Mouse (Mus musculus): Measurements from ENCODE around the gene Blvrb. TPM values are rescaled to one million over a fixed set of nuclear protein-coding genes. Genes with fewer than 3 reads are reported as not detected.
A peak's percentile ranks its signal among the peaks of the same experiment; 100 is the strongest.
"Not testable (repeated sequence)": the region's sequence is repeated elsewhere in the genome, so short reads cannot be mapped to it uniquely, and the experiment has no call there.

Gene Blvrb
- polyA plus RNA-seq, 1 experiment from 2014 or later: 84.7 TPM

- ATAC-seq (ENCODE audit: extremely low read depth, insufficient number of reproducible peaks, low FRiP score, low TSS enrichment): peak; percentile 82
- Histone ChIP-seq H3K36me3 (peaks cover 17% of the 10 kb centered on the region), H3K27me3 (replicated peaks) (no peaks in the 10 kb centered on the region), H3K27ac (replicated peaks) (peak within 1 kb of the TSS; percentile 99), H3K4me3 (peak within 1 kb of the TSS; percentile 85), H3K4me2 (peak within 1 kb of the TSS; percentile 71), H3K9ac (peak within 1 kb of the TSS; percentile 95), H3K4me1 (peaks cover 49% of the 10 kb centered on the region), H3K9me3 (no peaks in the 10 kb centered on the region)
- WGBS: under 1% methylated on average over 77 of the region's 80 CpGs
Observed at GRCm38 (mm10) chr7:27486770-27487697, 39.3 kb downstream of the Blvrb start, which contains the start of gene Sertad1. Gene Sertad1 (plus strand): TSS chr7:27486910.

- Histone ChIP-seq H3K4me1 (peaks cover 52% of the 10 kb centered on the region), H3K9me3 (no peaks in the 10 kb centered on the region), H3K4me2 (peak overlapping the region; percentile 71), H3K36me3 (peaks cover 17% of the 10 kb centered on the region), H3K9ac (peak overlapping the region; percentile 95), H3K27me3 (replicated peaks) (no peaks in the 10 kb centered on the region), H3K4me3 (peak overlapping the region; percentile 85), H3K27ac (replicated peaks) (peak overlapping the region; percentile 99)
- ATAC-seq (ENCODE audit: extremely low read depth, insufficient number of reproducible peaks, low FRiP score, low TSS enrichment): no peak
- 3% methylated on average over 13 of the region's 13 CpGs for WGBS
Observed at GRCm38 (mm10) chr7:27487740-27488268, 40.0 kb downstream of the Blvrb start.

GRCm38 (mm10) chr7:27489270-27489869 is 41.6 kb downstream of the Blvrb start:
- Histone ChIP-seq H3K9me3 (no peaks in the 10 kb centered on the region), H3K27ac (replicated peaks) (peak overlapping the region; percentile 98), H3K36me3 (peaks cover 17% of the 10 kb centered on the region), H3K27me3 (replicated peaks) (no peaks in the 10 kb centered on the region), H3K4me2 (peak overlapping the region; percentile 71), H3K9ac (peak overlapping the region; percentile 80; the same call in 1 of the 2 replicates), H3K4me3 (peak overlapping the region; percentile 47), H3K4me1 (peaks cover 57% of the 10 kb centered on the region)
- ATAC-seq (ENCODE audit: extremely low read depth, insufficient number of reproducible peaks, low FRiP score, low TSS enrichment): no peak
- WGBS: 89% methylated on average over 25 of the region's 25 CpGs

GRCm38 (mm10) chr7:27490227-27490542 is 42.4 kb downstream of the Blvrb start:
- H3K27me3 ChIP-seq (replicated peaks): no peaks in the 10 kb centered on the region
- peaks cover 17% of the 10 kb centered on the region for H3K36me3 ChIP-seq
- peaks cover 57% of the 10 kb centered on the region for H3K4me1 ChIP-seq
- H3K9ac ChIP-seq: peak overlapping the region; percentile 80
- H3K4me3 ChIP-seq: peak overlapping the region; percentile 47
- H3K9me3 ChIP-seq: no peaks in the 10 kb centered on the region
- peak overlapping the region; percentile 98 for H3K27ac ChIP-seq (replicated peaks)
- no peak for ATAC-seq (ENCODE audit: extremely low read depth, insufficient number of reproducible peaks, low FRiP score, low TSS enrichment)
- WGBS: 22% methylated on average over 4 of the region's 4 CpGs
- peak overlapping the region; percentile 71 for H3K4me2 ChIP-seq

- peak overlapping the region; percentile 47 for H3K4me3 ChIP-seq
- H3K27ac ChIP-seq (replicated peaks): peak overlapping the region; percentile 98
- peak; percentile 78 for ATAC-seq (ENCODE audit: extremely low read depth, insufficient number of reproducible peaks, low FRiP score, low TSS enrichment)
- H3K4me1 ChIP-seq: peaks cover 53% of the 10 kb centered on the region
- H3K9ac ChIP-seq: peak overlapping the region; percentile 80
- H3K9me3 ChIP-seq: no peaks in the 10 kb centered on the region
- WGBS: under 1% methylated on average over 31 of the region's 33 CpGs
- peaks cover 17% of the 10 kb centered on the region for H3K36me3 ChIP-seq
- peak overlapping the region; percentile 71 for H3K4me2 ChIP-seq
- H3K27me3 ChIP-seq (replicated peaks): no peaks in the 10 kb centered on the region
Observed at GRCm38 (mm10) chr7:27490543-27491329, 43.0 kb downstream of the Blvrb start.

GRCm38 (mm10) chr7:27491856-27492255 is 44.1 kb downstream of the Blvrb start:
- H3K4me2 ChIP-seq: peak overlapping the region; percentile 71
- H3K27ac ChIP-seq (replicated peaks): peak overlapping the region; percentile 98
- H3K4me1 ChIP-seq: peaks cover 53% of the 10 kb centered on the region
- WGBS: 41% methylated on average over 7 of the region's 7 CpGs
- peaks cover 17% of the 10 kb centered on the region for H3K36me3 ChIP-seq
- no peak overlapping the region for H3K4me3 ChIP-seq
- no peaks in the 10 kb centered on the region for H3K9me3 ChIP-seq
- H3K9ac ChIP-seq: peak overlapping the region; percentile 80
- no peak for ATAC-seq (ENCODE audit: extremely low read depth, insufficient number of reproducible peaks, low FRiP score, low TSS enrichment)
- no peaks in the 10 kb centered on the region for H3K27me3 ChIP-seq (replicated peaks)

GRCm38 (mm10) chr7:27493022-27493421 is 45.2 kb downstream of the Blvrb start:
- Histone ChIP-seq H3K4me2 (no peak overlapping the region), H3K27ac (replicated peaks) (no peak overlapping the region), H3K27me3 (replicated peaks) (no peaks in the 10 kb centered on the region), H3K4me3 (no peak overlapping the region), H3K36me3 (peaks cover 17% of the 10 kb centered on the region), H3K9ac (no peak overlapping the region), H3K9me3 (no peaks in the 10 kb centered on the region), H3K4me1 (peaks cover 58% of the 10 kb centered on the region)
- ATAC-seq (ENCODE audit: extremely low read depth, insufficient number of reproducible peaks, low FRiP score, low TSS enrichment): no peak
- 64% methylated on average over 3 of the region's 3 CpGs for WGBS

- ATAC-seq (ENCODE audit: extremely low read depth, insufficient number of reproducible peaks, low FRiP score, low TSS enrichment): no peak
- no peak overlapping the region for H3K27ac ChIP-seq (replicated peaks)
- WGBS: 69% methylated on average over 5 of the region's 5 CpGs
- H3K27me3 ChIP-seq (replicated peaks): no peaks in the 10 kb centered on the region
- H3K9me3 ChIP-seq: no peaks in the 10 kb centered on the region
- H3K4me3 ChIP-seq: no peak overlapping the region
- no peak overlapping the region for H3K4me2 ChIP-seq
- peaks cover 54% of the 10 kb centered on the region for H3K4me1 ChIP-seq
- peaks cover 17% of the 10 kb centered on the region for H3K36me3 ChIP-seq
- H3K9ac ChIP-seq: no peak overlapping the region
Observed at GRCm38 (mm10) chr7:27493450-27493849, 45.7 kb downstream of the Blvrb start.

GRCm38 (mm10) chr7:27494659-27495367 is 47.0 kb downstream of the Blvrb start:
- ATAC-seq (ENCODE audit: extremely low read depth, insufficient number of reproducible peaks, low FRiP score, low TSS enrichment); H3K9me3 ChIP-seq; H3K9ac ChIP-seq; H3K27me3 ChIP-seq (replicated peaks); H3K27ac ChIP-seq (replicated peaks); H3K4me2 ChIP-seq; H3K36me3 ChIP-seq; H3K4me3 ChIP-seq: not testable (repeated sequence)
- H3K4me1 ChIP-seq: peaks cover 40% of the 10 kb centered on the region
- WGBS: 79% methylated on average over 9 of the region's 9 CpGs

GRCm38 (mm10) chr7:27499036-27499435 is 51.3 kb downstream of the Blvrb start, which contains the start of gene Prx:
Gene Prx (plus strand): TSS chr7:27499324.
- 55% methylated on average over 3 of the region's 3 CpGs for WGBS
- H3K4me2 ChIP-seq: no peak within 1 kb of the TSS
- no peak for ATAC-seq (ENCODE audit: extremely low read depth, insufficient number of reproducible peaks, low FRiP score, low TSS enrichment)

More at GRCm38 (mm10) chr7:27499036-27499435, 51.3 kb downstream of the Blvrb start, which contains the start of gene Prx:
- no peaks in the 10 kb centered on the region for H3K36me3 ChIP-seq
- H3K27ac ChIP-seq (replicated peaks): no peak within 1 kb of the TSS
- H3K4me3 ChIP-seq: no peak within 1 kb of the TSS
- H3K27me3 ChIP-seq (replicated peaks): no peaks in the 10 kb centered on the region
- no peaks in the 10 kb centered on the region for H3K9me3 ChIP-seq
- no peak within 1 kb of the TSS for H3K9ac ChIP-seq
- peaks cover 22% of the 10 kb centered on the region for H3K4me1 ChIP-seq
